Mouse (Mus musculus) macrophage (primary cell): Measurements from ENCODE around the gene Snx7. TPM values are rescaled to one million over a fixed set of nuclear protein-coding genes. Genes with fewer than 3 reads are reported as not detected.

Experiments used
- H3K27ac ChIP-seq: fragments of 350-480 bp; formaldehyde crosslinking; 2 replicates; pipeline ENCODE4 v1.9.0; 2021
- H3K36me3 ChIP-seq: fragments of 350-480 bp; formaldehyde crosslinking; 2 replicates; pipeline ENCODE4 v1.9.0; 2021; ENCODE audit errors: inconsistent target
- H3K4me3 ChIP-seq: fragments of 350-480 bp; formaldehyde crosslinking; 2 replicates; pipeline ENCODE4 v1.9.0; 2021; ENCODE audit errors: inconsistent target
- H3K79me2 ChIP-seq: fragments of 350-480 bp; formaldehyde crosslinking; 2 replicates; pipeline ENCODE4 v1.9.0; 2021; ENCODE audit errors: inconsistent target
- WGBS: methylation state at CpG from one replicate; pipeline ENCODE4 v1.1.7; 2026; ENCODE audit warnings: inconsistent platforms; ENCODE audit not compliant: missing documents; 5-methylcytosine and 5-hydroxymethylcytosine counted together
- polyA plus RNA-seq: library from polyadenylated mRNA; stranded (reverse); fragments of 250-400 nt; gene quantifications from 3 replicates; pipeline ENCODE4 v1.2.4, GENCODE M21; 2018; ENCODE audit warnings: inconsistent platforms

Snx7 gene
- polyA plus RNA-seq, 1 experiment from 2014 or later, result 20.6 TPM

DNA sequence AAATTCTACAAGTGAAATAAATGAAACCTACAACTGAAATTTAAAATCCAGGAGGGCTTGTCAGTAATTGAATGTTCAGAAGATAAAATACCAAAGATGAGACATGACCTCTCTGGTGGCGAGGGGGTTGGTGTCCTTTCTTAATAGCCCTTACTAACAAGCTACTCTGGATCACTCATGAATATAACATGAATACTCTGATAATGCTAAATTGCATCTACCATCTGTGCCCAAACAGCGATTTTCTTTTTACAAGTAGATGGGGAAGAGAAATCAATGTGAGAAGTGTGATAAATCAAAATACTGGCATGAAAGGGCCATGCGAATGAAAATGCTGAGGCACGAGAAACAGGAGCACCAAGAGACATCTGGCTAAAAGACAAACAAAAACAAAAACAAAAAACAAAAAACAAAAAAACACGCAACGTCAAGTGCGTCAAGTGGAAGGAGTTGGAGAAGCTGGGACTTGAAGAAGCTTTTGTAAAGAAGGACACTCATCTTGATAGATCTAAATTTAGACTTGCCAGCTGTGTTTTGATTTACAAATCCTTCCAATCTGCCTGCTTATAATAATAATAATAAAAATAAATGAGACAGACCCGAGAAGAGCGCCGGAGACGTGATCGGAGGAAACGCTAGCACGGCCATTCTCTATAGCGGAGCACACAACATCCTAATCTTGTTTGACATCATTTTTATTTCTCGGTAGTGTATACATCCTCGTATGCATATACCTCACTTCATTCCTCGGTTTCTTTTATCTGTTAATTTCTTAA is 17.3 kb downstream of the Snx7 start:
- H3K36me3 ChIP-seq, result no peaks in the 10 kb centered on the region
- H3K27ac ChIP-seq, result no peak overlapping the region
- 99% methylated on average over 18 of the region's 18 CpGs for WGBS
- no peak overlapping the region for H3K4me3 ChIP-seq
- H3K79me2 ChIP-seq, result no peaks in the 10 kb centered on the region

GRCm38 (mm10) chr3:117848866-117849265 is 19.9 kb downstream of the Snx7 start:
- no peak overlapping the region for H3K4me3 ChIP-seq
- WGBS, result 94% methylated on average over 6 of the region's 6 CpGs
- no peaks in the 10 kb centered on the region for H3K79me2 ChIP-seq
- no peak overlapping the region for H3K27ac ChIP-seq
- no peaks in the 10 kb centered on the region for H3K36me3 ChIP-seq

- H3K4me3 ChIP-seq, result no peak overlapping the region
- 100% methylated on average over 1 of the region's 1 CpGs for WGBS
- H3K79me2 ChIP-seq, result no peaks in the 10 kb centered on the region
- no peaks in the 10 kb centered on the region for H3K36me3 ChIP-seq
- no peak overlapping the region for H3K27ac ChIP-seq
These were observed 26.1 kb downstream of the Snx7 start for GRCm38 (mm10) chr3:117842658-117843057.

DNA sequence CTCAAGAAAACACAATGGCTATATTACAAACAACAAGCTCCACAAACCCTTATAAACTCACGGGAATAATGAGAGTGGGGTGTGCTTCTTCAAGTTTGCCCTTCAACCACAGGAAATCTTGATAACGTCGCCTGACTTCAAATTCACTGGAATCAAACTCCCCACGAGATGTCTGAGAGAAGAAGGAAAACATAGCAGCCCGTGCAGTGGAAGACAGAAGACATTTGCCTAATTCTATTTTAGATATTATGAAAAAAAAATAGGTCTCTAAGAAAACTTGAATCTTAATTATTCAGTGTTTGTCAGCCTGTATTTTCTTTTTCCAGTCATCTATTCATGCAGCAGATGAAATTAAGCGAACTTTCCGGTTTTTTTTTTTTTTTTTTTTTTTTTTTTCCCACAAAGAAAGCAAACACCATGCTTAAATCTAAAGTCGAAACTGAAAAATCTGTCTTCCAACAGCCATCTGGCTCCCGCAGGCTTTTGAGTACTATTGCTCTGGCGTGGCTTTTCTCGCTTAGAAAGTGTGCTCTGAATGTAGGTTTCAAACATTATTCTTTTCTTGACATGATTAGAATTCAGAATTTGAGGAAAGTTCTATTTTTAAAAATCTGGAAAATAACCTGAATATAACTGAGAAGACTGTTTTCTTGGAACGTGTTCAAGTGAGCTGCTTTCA is 28.7 kb downstream of the Snx7 start:
- Histone ChIP-seq H3K27ac (no peak overlapping the region), H3K36me3 (0 out of 2 replicates have a peak, but pooled peaks cover 6% of the 10 kb centered on the region), H3K79me2 (no peaks in the 10 kb centered on the region), H3K4me3 (no peak overlapping the region)
- 90% methylated on average over 12 of the region's 12 CpGs for WGBS

DNA sequence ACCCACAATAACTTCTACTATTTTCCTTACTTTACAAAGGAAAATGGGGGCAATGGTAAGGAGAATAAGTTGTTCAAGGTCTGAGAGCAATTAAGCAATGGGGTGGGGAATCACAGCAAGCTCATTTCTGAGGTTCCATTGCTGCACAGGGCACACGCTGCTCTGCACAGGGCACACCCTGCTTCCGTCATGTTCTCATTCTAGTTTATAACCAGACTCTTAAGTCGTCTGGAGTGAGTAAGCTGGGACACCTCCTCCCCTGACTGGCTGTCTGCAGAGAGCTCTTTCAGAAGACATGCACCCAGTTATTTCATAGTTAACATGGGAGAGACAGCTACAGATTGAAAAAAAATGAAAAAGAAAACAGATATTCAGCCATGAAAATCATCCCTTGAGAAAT is 30.7 kb downstream of the Snx7 start:
- no peaks in the 10 kb centered on the region for H3K79me2 ChIP-seq
- H3K4me3 ChIP-seq, result no peak overlapping the region
- no peak overlapping the region for H3K27ac ChIP-seq
- WGBS, result 80% methylated on average over 3 of the region's 3 CpGs
- 0 out of 2 replicates have a peak, but pooled peaks cover 6% of the 10 kb centered on the region for H3K36me3 ChIP-seq

DNA sequence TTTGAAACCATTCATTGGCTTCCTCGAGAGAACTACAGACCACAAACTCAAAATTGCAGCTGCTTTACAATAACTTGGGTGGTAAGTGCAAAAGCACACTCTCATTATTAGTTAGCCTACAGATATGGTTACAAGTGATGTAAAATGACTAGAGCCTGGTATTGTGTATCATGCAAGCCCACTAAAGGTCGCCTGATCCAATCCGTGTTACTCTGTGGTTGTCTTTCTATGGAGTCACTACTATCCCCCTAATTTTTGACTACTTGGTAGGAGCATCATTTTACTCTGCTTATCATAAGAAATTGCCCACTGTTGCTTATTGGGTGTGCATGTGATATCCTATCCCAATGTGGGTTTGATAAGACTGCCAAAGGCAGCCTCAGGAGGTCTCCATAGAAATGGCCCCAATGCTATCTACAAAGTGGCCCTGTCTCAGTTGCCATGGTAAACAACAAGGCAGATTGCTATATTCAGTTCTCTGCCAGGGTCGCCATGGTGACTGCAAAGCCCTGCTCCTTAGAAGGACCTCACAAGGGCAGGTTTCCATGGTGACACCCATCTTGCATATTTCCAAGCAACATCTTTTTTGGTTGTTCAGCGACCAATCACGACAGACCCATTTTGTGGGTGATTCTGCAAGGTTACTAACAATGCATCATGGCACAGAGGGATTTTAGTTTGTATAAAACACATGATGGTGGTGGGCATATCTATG is 42.1 kb downstream of the Snx7 start:
- 96% methylated on average over 6 of the region's 6 CpGs for WGBS
- no peak overlapping the region for H3K27ac ChIP-seq
- no peaks in the 10 kb centered on the region for H3K36me3 ChIP-seq
- no peaks in the 10 kb centered on the region for H3K79me2 ChIP-seq
- H3K4me3 ChIP-seq, result no peak overlapping the region

DNA sequence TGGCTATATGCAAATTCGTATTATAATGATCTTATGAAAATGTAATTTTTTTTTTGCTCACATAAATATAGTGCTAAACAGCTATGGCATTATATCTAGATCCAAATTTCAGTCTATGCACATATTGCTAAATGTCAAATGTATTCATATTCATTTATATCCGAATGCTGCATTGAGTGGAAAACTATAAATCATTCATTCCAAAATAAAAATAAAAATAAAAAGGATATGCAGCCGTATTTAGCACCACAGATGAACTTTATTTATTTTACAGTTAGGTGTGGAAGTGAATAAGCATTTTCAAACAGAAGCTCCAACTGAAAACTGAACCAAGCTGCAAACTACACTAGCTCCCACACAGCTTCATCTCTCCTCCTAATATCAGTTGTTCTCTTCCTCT is 45.5 kb downstream of the Snx7 start:
- no peak overlapping the region for H3K27ac ChIP-seq
- no peak overlapping the region for H3K4me3 ChIP-seq
- no peaks in the 10 kb centered on the region for H3K79me2 ChIP-seq
- 97% methylated on average over 3 of the region's 3 CpGs for WGBS
- no peaks in the 10 kb centered on the region for H3K36me3 ChIP-seq

DNA sequence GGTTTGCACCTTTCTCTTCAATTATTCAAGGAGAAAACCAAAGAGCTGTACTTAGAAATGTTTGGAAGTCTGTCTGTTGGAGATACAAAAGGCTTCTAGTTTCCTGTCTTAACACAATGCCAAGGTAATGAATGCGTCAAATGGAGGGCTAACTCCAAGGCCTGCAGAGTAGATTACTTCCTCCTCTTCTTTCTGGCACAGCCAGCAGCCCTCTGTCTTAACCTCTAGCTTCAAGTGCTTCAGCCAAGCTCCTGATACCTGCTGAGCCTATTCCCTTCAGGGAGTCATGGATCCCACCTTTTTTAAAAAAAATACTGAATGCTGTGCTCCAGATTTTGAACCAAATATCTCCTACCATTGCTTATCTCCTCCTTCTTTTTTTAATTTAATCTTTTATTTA is 51.1 kb downstream of the Snx7 start:
- Histone ChIP-seq H3K4me3 (no peak overlapping the region), H3K79me2 (no peaks in the 10 kb centered on the region), H3K27ac (no peak overlapping the region), H3K36me3 (no peaks in the 10 kb centered on the region)
- WGBS, result 100% methylated on average over 1 of the region's 1 CpGs

- WGBS, result 100% methylated on average over 2 of the region's 2 CpGs
- Histone ChIP-seq H3K79me2 (no peaks in the 10 kb centered on the region), H3K4me3 (no peak overlapping the region), H3K36me3 (no peaks in the 10 kb centered on the region), H3K27ac (no peak overlapping the region)
These were observed 54.5 kb downstream of the Snx7 start for GRCm38 (mm10) chr3:117814218-117814617.

GRCm38 (mm10) chr3:117812135-117812534 is 56.6 kb downstream of the Snx7 start:
- H3K4me3 ChIP-seq, result no peak overlapping the region
- H3K36me3 ChIP-seq, result no peaks in the 10 kb centered on the region
- no peak overlapping the region for H3K27ac ChIP-seq
- no peaks in the 10 kb centered on the region for H3K79me2 ChIP-seq
- 88% methylated on average over 4 of the region's 4 CpGs for WGBS

GRCm38 (mm10) chr3:117805782-117806181 is 63.0 kb downstream of the Snx7 start:
- Histone ChIP-seq H3K36me3 (no peaks in the 10 kb centered on the region), H3K79me2 (no peaks in the 10 kb centered on the region), H3K4me3 (no peak overlapping the region), H3K27ac (no peak overlapping the region)
- 94% methylated on average over 6 of the region's 6 CpGs for WGBS

- Histone ChIP-seq H3K36me3 (no peaks in the 10 kb centered on the region), H3K4me3 (no peak overlapping the region), H3K79me2 (no peaks in the 10 kb centered on the region), H3K27ac (no peak overlapping the region)
These were observed 74.2 kb downstream of the Snx7 start for GRCm38 (mm10) chr3:117794501-117794900.

DNA sequence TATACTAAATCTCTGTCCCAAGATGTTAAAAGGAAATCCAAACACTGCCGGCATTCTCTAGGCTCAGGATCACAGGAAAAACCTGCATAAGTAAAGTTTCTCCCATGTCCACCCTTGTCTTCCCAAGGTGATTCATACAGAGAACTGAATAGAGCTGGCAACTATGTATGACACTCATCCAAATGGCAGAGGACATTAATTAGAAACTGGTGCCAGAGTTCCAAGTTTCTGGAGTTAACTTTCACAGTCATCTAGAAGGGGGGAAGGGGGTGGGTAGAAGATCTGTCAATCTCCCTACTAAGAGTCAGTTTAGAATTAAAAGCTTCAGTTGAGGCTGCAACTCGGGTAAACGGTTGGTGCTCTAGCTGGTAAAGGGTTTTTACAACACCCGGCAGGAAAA is 76.8 kb downstream of the Snx7 start:
- no peak overlapping the region for H3K4me3 ChIP-seq
- 98% methylated on average over 4 of the region's 4 CpGs for WGBS
- H3K27ac ChIP-seq, result no peak overlapping the region
- H3K36me3 ChIP-seq, result no peaks in the 10 kb centered on the region
- H3K79me2 ChIP-seq, result no peaks in the 10 kb centered on the region

- Histone ChIP-seq H3K79me2 (no peaks in the 10 kb centered on the region), H3K36me3 (no peaks in the 10 kb centered on the region), H3K27ac (no peak overlapping the region), H3K4me3 (no peak overlapping the region)
- 93% methylated on average over 2 of the region's 2 CpGs for WGBS
These were observed 77.5 kb downstream of the Snx7 start for GRCm38 (mm10) chr3:117791273-117791672.
